Mouse (Mus musculus): Measurements from ENCODE around the gene Isoc2b. TPM values are rescaled to one million over a fixed set of nuclear protein-coding genes. Genes with fewer than 3 reads are reported as not detected.
A peak's percentile ranks its signal among the peaks of the same experiment; 100 is the strongest.
"Not testable (repeated sequence)": the region's sequence is repeated elsewhere in the genome, so short reads cannot be mapped to it uniquely, and the experiment has no call there.

The Isoc2b gene
- polyA plus RNA-seq, 1 experiment from 2014 or later, result 2.9 TPM

- Histone ChIP-seq H3K4me1 (ENCODE audit: control insufficient read depth, insufficient read depth, low read length) (peaks cover 16% of the 10 kb centered on the region), H3K4me3 (ENCODE audit: low read depth, low read length) (peak overlapping the region; percentile 99), H3K36me3 (ENCODE audit: control insufficient read depth, insufficient read depth, low read length) (peaks cover 8% of the 10 kb centered on the region), H3K27me3 (ENCODE audit: control insufficient read depth, insufficient read depth, low read length) (no peaks in the 10 kb centered on the region), H3K27ac (ENCODE audit: low read depth, low read length) (peak overlapping the region; percentile 94), H3K9me3 (replicated peaks; ENCODE audit: control insufficient read depth, low read length) (no peaks in the 10 kb centered on the region), H3K9ac (ENCODE audit: low read depth, low read length) (peak overlapping the region; percentile 69), H3K4me2 (peak overlapping the region; percentile 62)
- WGBS (ENCODE audit: insufficient replicate concordance), result 19% methylated on average over 8 of the region's 8 CpGs
- peak; percentile 1; the same call in 1 of the 2 replicates for ATAC-seq (replicated peaks; ENCODE audit: insufficient number of reproducible peaks, low FRiP score, low TSS enrichment)
Observed at GRCm38 (mm10) chr7:4813105-4813791, 56.8 kb downstream of the Isoc2b start.

- ATAC-seq (replicated peaks; ENCODE audit: insufficient number of reproducible peaks, low FRiP score, low TSS enrichment), result peak; percentile 98
- H3K4me3 ChIP-seq (ENCODE audit: low read depth, low read length), result peak within 1 kb of the TSS; percentile 99
- WGBS (ENCODE audit: insufficient replicate concordance), result under 1% methylated on average over 59 of the region's 62 CpGs
Observed at GRCm38 (mm10) chr7:4812303-4813104, 57.6 kb downstream of the Isoc2b start, which contains the start of gene Ube2s. Ube2s (minus strand) TSS chr7:4812590.

GRCm38 (mm10) chr7:4811842-4812302, 58.2 kb downstream of the Isoc2b start:
- Histone ChIP-seq H3K9me3 (replicated peaks; ENCODE audit: control insufficient read depth, low read length) (no peaks in the 10 kb centered on the region), H3K27me3 (ENCODE audit: control insufficient read depth, insufficient read depth, low read length) (no peaks in the 10 kb centered on the region), H3K4me3 (ENCODE audit: low read depth, low read length) (peak overlapping the region; percentile 99), H3K9ac (ENCODE audit: low read depth, low read length) (peak overlapping the region; percentile 83), H3K4me2 (peak overlapping the region; percentile 82), H3K36me3 (ENCODE audit: control insufficient read depth, insufficient read depth, low read length) (peaks cover 13% of the 10 kb centered on the region), H3K27ac (ENCODE audit: low read depth, low read length) (peak overlapping the region; percentile 94), H3K4me1 (ENCODE audit: control insufficient read depth, insufficient read depth, low read length) (peaks cover 16% of the 10 kb centered on the region)
- no peak for ATAC-seq (replicated peaks; ENCODE audit: insufficient number of reproducible peaks, low FRiP score, low TSS enrichment)
- 2% methylated on average over 24 of the region's 36 CpGs for WGBS (ENCODE audit: insufficient replicate concordance)

More at GRCm38 (mm10) chr7:4812303-4813104, 57.6 kb downstream of the Isoc2b start, which contains the start of gene Ube2s:
- H3K27me3 ChIP-seq (ENCODE audit: control insufficient read depth, insufficient read depth, low read length), result no peaks in the 10 kb centered on the region
- H3K4me1 ChIP-seq (ENCODE audit: control insufficient read depth, insufficient read depth, low read length), result peaks cover 16% of the 10 kb centered on the region
- peak within 1 kb of the TSS; percentile 94 for H3K27ac ChIP-seq (ENCODE audit: low read depth, low read length)
- H3K36me3 ChIP-seq (ENCODE audit: control insufficient read depth, insufficient read depth, low read length), result peaks cover 9% of the 10 kb centered on the region
- no peaks in the 10 kb centered on the region for H3K9me3 ChIP-seq (replicated peaks; ENCODE audit: control insufficient read depth, low read length)
- peak within 1 kb of the TSS; percentile 83 for H3K9ac ChIP-seq (ENCODE audit: low read depth, low read length)
- peak within 1 kb of the TSS; percentile 82 for H3K4me2 ChIP-seq

GRCm38 (mm10) chr7:4811131-4811530, 58.9 kb downstream of the Isoc2b start:
- Histone ChIP-seq H3K4me2 (peak overlapping the region; percentile 82), H3K4me3 (ENCODE audit: low read depth, low read length) (peak overlapping the region; percentile 99), H3K27ac (ENCODE audit: low read depth, low read length) (peak overlapping the region; percentile 94; the same call in 1 of the 2 replicates), H3K9ac (ENCODE audit: low read depth, low read length) (peak overlapping the region; percentile 83), H3K36me3 (ENCODE audit: control insufficient read depth, insufficient read depth, low read length) (peaks cover 18% of the 10 kb centered on the region), H3K4me1 (ENCODE audit: control insufficient read depth, insufficient read depth, low read length) (peaks cover 16% of the 10 kb centered on the region)
- 33% methylated on average over 10 of the region's 10 CpGs for WGBS (ENCODE audit: insufficient replicate concordance)
- not testable (repeated sequence) for H3K27me3 ChIP-seq (ENCODE audit: control insufficient read depth, insufficient read depth, low read length); ATAC-seq (replicated peaks; ENCODE audit: insufficient number of reproducible peaks, low FRiP score, low TSS enrichment); H3K9me3 ChIP-seq (replicated peaks; ENCODE audit: control insufficient read depth, low read length)

GRCm38 (mm10) chr7:4806716-4807115, 63.3 kb downstream of the Isoc2b start:
- no peak overlapping the region for H3K4me3 ChIP-seq (ENCODE audit: low read depth, low read length)
- H3K4me2 ChIP-seq, result no peak overlapping the region; the same call in 1 of the 2 replicates
- peak; percentile 55; the same call in 1 of the 2 replicates for ATAC-seq (replicated peaks; ENCODE audit: insufficient number of reproducible peaks, low FRiP score, low TSS enrichment)
- H3K4me1 ChIP-seq (ENCODE audit: control insufficient read depth, insufficient read depth, low read length), result peaks cover 16% of the 10 kb centered on the region
- H3K36me3 ChIP-seq (ENCODE audit: control insufficient read depth, insufficient read depth, low read length), result peaks cover 21% of the 10 kb centered on the region
- H3K27ac ChIP-seq (ENCODE audit: low read depth, low read length), result peak overlapping the region; percentile 73
- H3K27me3 ChIP-seq (ENCODE audit: control insufficient read depth, insufficient read depth, low read length), result no peaks in the 10 kb centered on the region
- 78% methylated on average over 7 of the region's 7 CpGs for WGBS (ENCODE audit: insufficient replicate concordance)
- no peaks in the 10 kb centered on the region for H3K9me3 ChIP-seq (replicated peaks; ENCODE audit: control insufficient read depth, low read length)
- H3K9ac ChIP-seq (ENCODE audit: low read depth, low read length), result no peak overlapping the region

- Histone ChIP-seq H3K4me2 (no peak overlapping the region), H3K4me3 (ENCODE audit: low read depth, low read length) (no peak overlapping the region), H3K4me1 (ENCODE audit: control insufficient read depth, insufficient read depth, low read length) (no peaks in the 10 kb centered on the region), H3K27ac (ENCODE audit: low read depth, low read length) (no peak overlapping the region), H3K9me3 (replicated peaks; ENCODE audit: control insufficient read depth, low read length) (no peaks in the 10 kb centered on the region), H3K27me3 (ENCODE audit: control insufficient read depth, insufficient read depth, low read length) (no peaks in the 10 kb centered on the region), H3K9ac (ENCODE audit: low read depth, low read length) (no peak overlapping the region), H3K36me3 (ENCODE audit: control insufficient read depth, insufficient read depth, low read length) (peaks cover 10% of the 10 kb centered on the region)
- ATAC-seq (replicated peaks; ENCODE audit: insufficient number of reproducible peaks, low FRiP score, low TSS enrichment), result no peak
Observed at GRCm38 (mm10) chr7:4802247-4802646, 67.8 kb downstream of the Isoc2b start.

GRCm38 (mm10) chr7:4795767-4796433, 74.2 kb downstream of the Isoc2b start:
- Histone ChIP-seq H3K4me3 (ENCODE audit: low read depth, low read length) (no peak overlapping the region), H3K36me3 (ENCODE audit: control insufficient read depth, insufficient read depth, low read length) (peaks cover 14% of the 10 kb centered on the region), H3K4me1 (ENCODE audit: control insufficient read depth, insufficient read depth, low read length) (peaks cover 6% of the 10 kb centered on the region), H3K9ac (ENCODE audit: low read depth, low read length) (no peak overlapping the region), H3K9me3 (replicated peaks; ENCODE audit: control insufficient read depth, low read length) (no peaks in the 10 kb centered on the region), H3K27me3 (ENCODE audit: control insufficient read depth, insufficient read depth, low read length) (no peaks in the 10 kb centered on the region), H3K4me2 (no peak overlapping the region), H3K27ac (ENCODE audit: low read depth, low read length) (no peak overlapping the region)
- WGBS (ENCODE audit: insufficient replicate concordance), result 72% methylated on average over 7 of the region's 7 CpGs
- ATAC-seq (replicated peaks; ENCODE audit: insufficient number of reproducible peaks, low FRiP score, low TSS enrichment), result no peak
